Mouse (Mus musculus) stomach, embryonic 16.5 days (tissue): ENCODE data around the gene Insr. TPM values are rescaled to one million over a fixed set of nuclear protein-coding genes. Genes with fewer than 3 reads are reported as not detected.
"Not testable (repeated sequence)": the region's sequence is repeated elsewhere in the genome, so short reads cannot be mapped to it uniquely, and the experiment has no call there.

ENCODE experiments used
- ATAC-seq: fragments of 200-750 bp; cut with Nextera tagmentation; 2 replicates; pipeline ENCODE4 v1.8.0; 2017; ENCODE audit warnings: moderate number of reproducible peaks, moderate TSS enrichment; ENCODE audit not compliant: insufficient read depth, low FRiP score
- H3K27ac ChIP-seq: fragments of 300-500 bp; sonication (generic); 2 replicates; pipeline ENCODE4 v1.5.1; 2014; ENCODE audit warnings: low read length
- H3K27me3 ChIP-seq: fragments of 300-500 bp; sonication (generic); 2 replicates; pipeline ENCODE4 v1.6.1; 2014; ENCODE audit warnings: low read length, control low read depth, mixed read lengths; ENCODE audit not compliant: control insufficient read depth, insufficient read depth
- H3K36me3 ChIP-seq: fragments of 300-500 bp; sonication (generic); 2 replicates; pipeline ENCODE4 v1.6.1; 2014; ENCODE audit warnings: low read length; ENCODE audit not compliant: control insufficient read depth, insufficient read depth
- H3K4me1 ChIP-seq: fragments of 300-500 bp; sonication (generic); 2 replicates; pipeline ENCODE4 v1.6.1; 2014; ENCODE audit warnings: low read length, control low read depth, mixed read lengths; ENCODE audit not compliant: control insufficient read depth, insufficient read depth
- H3K4me2 ChIP-seq: fragments of 300-500 bp; sonication (generic); 2 replicates; pipeline ENCODE4 v1.6.1; 2014; ENCODE audit warnings: low read depth, low read length, mixed read lengths
- H3K4me3 ChIP-seq: fragments of 300-500 bp; sonication (generic); replicated peaks from 2 replicates; pipeline ENCODE4 v1.5.1; 2014; ENCODE audit warnings: mild to moderate bottlenecking, low read length
- H3K9ac ChIP-seq: fragments of 300-500 bp; sonication (generic); 2 replicates; pipeline ENCODE4 v1.6.1; 2014; ENCODE audit warnings: low read length
- H3K9me3 ChIP-seq: fragments of 300-500 bp; sonication (generic); replicated peaks from 2 replicates; pipeline ENCODE4 v1.6.1; 2016; ENCODE audit warnings: low read length, control low read depth; ENCODE audit not compliant: control insufficient read depth
- WGBS: fragments of 180-500 bp; shearing (Covaris S2); extraction: QIAGEN DNeasy Blood & Tissue Kit; methylation state at CpG from one replicate; pipeline ENCODE4 v1.1.7; 2014; 5-methylcytosine and 5-hydroxymethylcytosine counted together
- polyA plus RNA-seq: library from polyadenylated mRNA; unstranded; fragments of >200 nt; fragmentation: Nextera tagmentation; extraction: Ambion mirVana; gene quantifications from 2 replicates; pipeline ENCODE4 v1.2.1, GENCODE M21; 2015

The Insr gene
- polyA plus RNA-seq, 1 experiment from 2014 or later: 31.4 TPM

DNA sequence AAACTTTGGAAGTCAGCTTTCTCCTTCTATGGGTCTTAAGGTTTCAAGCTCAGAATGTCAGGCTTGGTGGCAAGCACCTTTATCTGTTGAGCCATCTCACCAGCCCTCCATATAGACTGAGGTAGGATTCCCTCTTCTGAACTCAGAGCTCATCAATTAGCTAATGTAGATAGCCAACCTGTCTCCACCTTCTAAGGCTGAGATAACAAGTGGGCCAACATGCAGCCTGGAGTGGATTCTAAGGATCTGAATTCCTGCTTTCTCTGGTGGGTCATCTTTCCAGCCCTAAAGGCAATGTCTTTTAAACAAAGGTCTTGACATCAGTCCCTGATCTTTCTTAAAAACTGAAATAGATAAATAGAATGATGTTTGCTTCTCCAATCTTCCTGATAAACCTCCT, 70.7 kb downstream of the Insr start:
- Histone ChIP-seq H3K36me3 (peaks cover 3% of the 10 kb centered on the region; the same call in 1 of the 2 replicates), H3K9me3 (no peaks in the 10 kb centered on the region), H3K4me3 (no peak overlapping the region), H3K4me1 (peaks cover 5% of the 10 kb centered on the region; the same call in 1 of the 2 replicates), H3K4me2 (no peak overlapping the region), H3K9ac (no peak overlapping the region), H3K27ac (no peak overlapping the region), H3K27me3 (no peaks in the 10 kb centered on the region)
- ATAC-seq: no peak

- Histone ChIP-seq H3K4me2 (no peak overlapping the region), H3K9me3 (no peaks in the 10 kb centered on the region), H3K27me3 (no peaks in the 10 kb centered on the region), H3K4me1 (peaks cover 5% of the 10 kb centered on the region; the same call in 1 of the 2 replicates), H3K4me3 (no peak overlapping the region), H3K36me3 (peaks cover 9% of the 10 kb centered on the region; the same call in 1 of the 2 replicates), H3K27ac (no peak overlapping the region), H3K9ac (no peak overlapping the region)
- whole genome bisulfite sequencing: 84% methylated on average over 3 of the region's 3 CpGs
- no peak for ATAC-seq
These were observed 74.5 kb downstream of the Insr start for GRCm38 (mm10) chr8:3204758-3205443.

DNA sequence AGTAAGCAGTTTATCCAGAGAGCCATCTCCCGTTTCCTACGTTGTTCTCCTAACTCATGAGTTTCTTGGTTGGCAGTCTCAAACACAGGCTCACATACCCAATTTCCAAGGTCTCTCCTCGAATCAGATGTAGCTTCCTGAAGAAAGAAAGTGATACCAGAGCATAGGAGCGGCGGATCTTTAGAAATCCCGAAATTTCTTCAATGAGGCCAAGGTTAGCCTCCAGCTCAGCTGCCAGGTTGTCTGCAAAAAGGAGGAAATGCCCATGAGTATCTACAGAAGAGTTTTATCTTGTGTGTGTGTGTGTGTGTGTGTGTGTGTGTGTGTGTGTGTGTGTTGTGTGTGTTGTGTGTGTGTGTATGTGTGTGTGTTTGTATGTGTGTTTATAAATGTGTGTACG, 76.6 kb downstream of the Insr start:
- ATAC-seq: no peak
- Histone ChIP-seq H3K4me2 (no peak overlapping the region), H3K4me3 (no peak overlapping the region), H3K9me3 (no peaks in the 10 kb centered on the region), H3K36me3 (peaks cover 15% of the 10 kb centered on the region), H3K27ac (no peak overlapping the region), H3K4me1 (no peaks in the 10 kb centered on the region), H3K9ac (no peak overlapping the region), H3K27me3 (no peaks in the 10 kb centered on the region)
- WGBS: 94% methylated on average over 7 of the region's 7 CpGs

DNA sequence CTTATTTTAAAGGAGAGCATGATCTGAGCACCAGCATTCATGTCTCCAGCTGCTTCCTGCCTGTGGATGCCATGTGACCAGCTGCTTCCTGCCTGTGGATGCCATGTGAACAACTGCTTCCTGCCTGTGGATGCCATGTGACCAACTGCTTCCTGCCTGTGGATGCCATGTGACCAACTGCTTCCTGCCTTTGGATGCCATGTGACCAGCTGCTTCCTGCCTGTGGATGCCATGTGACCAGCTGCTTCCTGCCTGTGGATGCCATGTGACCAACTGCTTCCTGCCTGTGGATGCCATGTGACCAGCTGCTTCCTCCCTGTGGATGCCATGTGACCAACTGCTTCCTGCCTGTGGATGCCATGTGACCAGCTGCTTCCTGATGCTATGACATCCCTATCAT, 85.1 kb downstream of the Insr start:
- H3K4me3 ChIP-seq, H3K27me3 ChIP-seq, H3K9me3 ChIP-seq, H3K4me2 ChIP-seq, ATAC-seq, H3K9ac ChIP-seq, H3K4me1 ChIP-seq, H3K27ac ChIP-seq: not testable (repeated sequence)
- H3K36me3 ChIP-seq: peaks cover 39% of the 10 kb centered on the region

- Histone ChIP-seq H3K4me1 (no peaks in the 10 kb centered on the region), H3K9ac (no peak overlapping the region), H3K27me3 (no peaks in the 10 kb centered on the region), H3K4me3 (no peak overlapping the region), H3K36me3 (peaks cover 26% of the 10 kb centered on the region), H3K27ac (no peak overlapping the region), H3K4me2 (no peak overlapping the region), H3K9me3 (no peaks in the 10 kb centered on the region)
- ATAC-seq: no peak
These were observed 88.4 kb downstream of the Insr start for GRCm38 (mm10) chr8:3191006-3191405.

DNA sequence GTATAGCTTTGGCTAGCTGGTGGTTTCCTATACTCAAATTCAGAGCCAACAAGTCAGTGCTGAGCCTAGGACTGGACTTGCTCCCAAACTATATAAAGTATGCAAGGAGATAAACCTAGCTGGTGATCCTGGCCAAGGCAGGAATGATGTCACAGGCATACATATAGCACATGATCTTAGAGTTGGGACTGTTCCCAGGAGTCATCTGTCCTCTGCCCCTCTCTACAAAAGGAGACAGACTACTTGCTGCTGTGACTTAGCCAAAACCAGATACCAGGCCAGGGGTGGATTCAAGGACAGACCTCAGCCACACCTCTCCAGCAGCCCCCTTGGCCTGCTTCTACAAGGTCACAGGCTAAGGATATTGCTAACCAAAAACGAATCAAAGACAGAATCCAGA, 92.0 kb downstream of the Insr start:
- 76% methylated on average over 1 of the region's 1 CpGs for WGBS
- no peaks in the 10 kb centered on the region for H3K27me3 ChIP-seq
- no peak overlapping the region for H3K27ac ChIP-seq
- H3K36me3 ChIP-seq: 0 out of 2 replicates have a peak, but pooled peaks cover 8% of the 10 kb centered on the region
- no peak overlapping the region for H3K4me2 ChIP-seq
- H3K4me3 ChIP-seq: no peak overlapping the region
- no peaks in the 10 kb centered on the region for H3K4me1 ChIP-seq
- ATAC-seq: no peak
- no peak overlapping the region for H3K9ac ChIP-seq
- H3K9me3 ChIP-seq: no peaks in the 10 kb centered on the region

DNA sequence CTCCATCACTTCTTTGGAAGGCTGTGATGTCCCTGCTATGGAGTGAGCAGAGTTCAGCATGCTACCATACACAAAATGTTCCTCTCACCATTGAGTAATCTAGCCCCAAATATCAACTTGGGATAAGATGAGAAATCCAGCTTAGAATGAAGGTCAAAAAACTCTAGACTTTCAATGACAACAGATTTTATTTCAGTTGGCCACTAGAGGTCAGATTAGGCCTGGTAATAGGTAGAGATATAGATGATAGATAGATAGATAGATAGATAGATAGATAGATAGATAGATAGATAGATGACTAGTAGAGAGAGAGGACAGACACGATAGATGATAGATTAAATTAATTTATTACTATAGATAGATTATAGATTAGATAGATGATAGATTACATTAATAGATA, 99.5 kb downstream of the Insr start:
- no peaks in the 10 kb centered on the region for H3K27me3 ChIP-seq
- ATAC-seq: no peak
- no peak overlapping the region for H3K4me2 ChIP-seq
- peaks cover 18% of the 10 kb centered on the region; the same call in 1 of the 2 replicates for H3K36me3 ChIP-seq
- H3K9me3 ChIP-seq: peaks cover 7% of the 10 kb centered on the region
- 71% methylated on average over 1 of the region's 1 CpGs for WGBS
- H3K9ac ChIP-seq: no peak overlapping the region
- H3K27ac ChIP-seq: no peak overlapping the region
- H3K4me1 ChIP-seq: no peaks in the 10 kb centered on the region
- H3K4me3 ChIP-seq: no peak overlapping the region

- H3K4me1 ChIP-seq: no peaks in the 10 kb centered on the region
- whole genome bisulfite sequencing: 95% methylated on average over 4 of the region's 4 CpGs
- H3K27ac ChIP-seq: no peak overlapping the region
- no peak for ATAC-seq
- no peak overlapping the region for H3K4me2 ChIP-seq
- H3K4me3 ChIP-seq: no peak overlapping the region
- no peaks in the 10 kb centered on the region for H3K27me3 ChIP-seq
- no peak overlapping the region for H3K9ac ChIP-seq
- H3K36me3 ChIP-seq: peaks cover 27% of the 10 kb centered on the region
- H3K9me3 ChIP-seq: peaks cover 7% of the 10 kb centered on the region
These were observed 102.0 kb downstream of the Insr start for GRCm38 (mm10) chr8:3177440-3177839.

GRCm38 (mm10) chr8:3172246-3172645, 107.2 kb downstream of the Insr start:
- Histone ChIP-seq H3K9me3 (peaks cover 7% of the 10 kb centered on the region), H3K4me2 (no peak overlapping the region), H3K36me3 (peaks cover 27% of the 10 kb centered on the region), H3K4me3 (no peak overlapping the region), H3K27me3 (no peaks in the 10 kb centered on the region), H3K27ac (no peak overlapping the region), H3K4me1 (no peaks in the 10 kb centered on the region), H3K9ac (no peak overlapping the region)
- WGBS: 63% methylated on average over 1 of the region's 1 CpGs
- no peak for ATAC-seq
